Mouse (Mus musculus): ENCODE measurements around the gene Naa38. TPM values are rescaled to one million over a fixed set of nuclear protein-coding genes. Genes with fewer than 3 reads are reported as not detected.

The Naa38 gene
- polyA plus RNA-seq, 1 experiment: 69.8 TPM

DNA sequence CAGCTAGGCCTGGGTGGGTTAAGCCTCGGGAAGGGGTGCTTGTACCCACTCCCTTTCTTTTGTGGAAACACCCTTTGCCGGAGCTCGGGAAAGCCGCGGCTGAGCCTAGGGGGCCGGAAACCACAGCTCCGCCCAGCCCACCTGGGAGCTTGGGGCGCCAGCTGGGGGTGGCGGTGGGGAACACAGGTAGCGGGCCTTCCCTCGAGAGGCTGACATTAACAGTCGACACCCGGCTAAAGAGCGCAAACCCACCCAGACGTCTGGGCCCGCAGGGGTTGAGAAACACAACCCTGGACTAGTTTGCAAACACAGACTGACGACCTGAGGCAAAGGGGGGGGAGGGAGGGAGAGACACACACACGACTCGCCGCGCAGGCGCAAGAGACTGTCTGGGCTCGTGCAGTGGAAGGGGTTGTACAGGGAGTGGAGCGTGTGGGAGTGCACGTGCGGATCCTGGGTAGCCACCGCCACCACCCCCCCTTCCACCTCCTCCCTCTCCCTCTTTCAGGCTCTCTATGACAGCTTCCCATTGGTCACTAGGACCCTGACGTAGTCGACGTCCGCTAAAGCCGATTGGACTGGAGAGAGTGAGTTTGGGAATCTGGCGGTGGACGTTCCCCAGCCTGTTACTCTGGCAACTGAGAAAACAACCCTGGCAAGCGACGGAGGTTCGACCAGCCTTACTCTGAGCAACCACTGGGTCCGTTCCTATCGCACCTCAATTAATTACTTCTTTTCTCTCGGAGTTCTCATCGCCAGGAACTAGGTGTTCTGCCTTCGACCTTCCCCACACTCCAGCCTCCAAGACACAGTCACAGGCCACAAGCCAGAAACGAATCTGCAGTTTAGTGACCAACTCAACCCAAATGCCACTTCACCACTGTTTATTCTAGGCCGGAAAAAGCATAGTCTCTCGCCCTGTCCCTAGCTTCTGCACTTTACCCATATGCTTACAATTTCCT is 23.5 kb downstream of the Naa38 start:
- TF ChIP-seq POLR2A (IDR thresholded peaks at IDR 0.05; ENCODE audit: borderline replicate concordance, low read depth, low read length): no peak
- TF ChIP-seq CTCF (IDR thresholded peaks at IDR 0.05; ENCODE audit: low read depth, low read length): 0 out of 2 replicates have a peak, but pooled peaks have one; percentile 10
- H3K4me1 ChIP-seq (ENCODE audit: control insufficient read depth, insufficient read depth, low read length): peaks cover 29% of the 10 kb centered on the region
- H3K4me3 ChIP-seq (ENCODE audit: insufficient read depth, low read length): peak overlapping the region; percentile 67
- H3K27ac ChIP-seq (ENCODE audit: insufficient read depth, low read depth, low read length): peak overlapping the region; percentile 84

DNA sequence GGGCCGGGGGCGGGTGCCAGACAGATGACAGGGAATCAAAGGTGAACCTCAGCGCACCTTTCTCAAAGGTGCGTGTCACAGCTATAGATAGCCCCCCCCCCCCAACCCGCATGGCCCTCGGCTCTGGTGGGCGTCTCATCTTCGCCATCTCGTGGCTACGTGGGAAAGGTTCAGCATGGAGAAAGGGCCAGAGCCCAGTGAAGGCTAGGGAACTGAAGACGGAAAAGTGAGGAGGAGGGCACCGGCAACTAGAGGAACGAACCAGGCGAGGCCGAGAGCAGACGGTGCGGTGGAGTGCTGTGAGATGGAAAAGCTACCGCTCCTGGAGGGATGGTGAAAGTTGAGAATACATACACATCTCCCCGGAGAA is 24.1 kb downstream of the Naa38 start:
- Histone ChIP-seq H3K4me3 (ENCODE audit: insufficient read depth, low read length) (peak overlapping the region; percentile 48), H3K4me1 (ENCODE audit: control insufficient read depth, insufficient read depth, low read length) (peaks cover 29% of the 10 kb centered on the region), H3K27ac (ENCODE audit: insufficient read depth, low read depth, low read length) (no peak overlapping the region; the same call in 1 of the 2 replicates)
- no peak for TF ChIP-seq POLR2A (IDR thresholded peaks at IDR 0.05; ENCODE audit: borderline replicate concordance, low read depth, low read length)
- no peak for TF ChIP-seq CTCF (IDR thresholded peaks at IDR 0.05; ENCODE audit: low read depth, low read length)

DNA sequence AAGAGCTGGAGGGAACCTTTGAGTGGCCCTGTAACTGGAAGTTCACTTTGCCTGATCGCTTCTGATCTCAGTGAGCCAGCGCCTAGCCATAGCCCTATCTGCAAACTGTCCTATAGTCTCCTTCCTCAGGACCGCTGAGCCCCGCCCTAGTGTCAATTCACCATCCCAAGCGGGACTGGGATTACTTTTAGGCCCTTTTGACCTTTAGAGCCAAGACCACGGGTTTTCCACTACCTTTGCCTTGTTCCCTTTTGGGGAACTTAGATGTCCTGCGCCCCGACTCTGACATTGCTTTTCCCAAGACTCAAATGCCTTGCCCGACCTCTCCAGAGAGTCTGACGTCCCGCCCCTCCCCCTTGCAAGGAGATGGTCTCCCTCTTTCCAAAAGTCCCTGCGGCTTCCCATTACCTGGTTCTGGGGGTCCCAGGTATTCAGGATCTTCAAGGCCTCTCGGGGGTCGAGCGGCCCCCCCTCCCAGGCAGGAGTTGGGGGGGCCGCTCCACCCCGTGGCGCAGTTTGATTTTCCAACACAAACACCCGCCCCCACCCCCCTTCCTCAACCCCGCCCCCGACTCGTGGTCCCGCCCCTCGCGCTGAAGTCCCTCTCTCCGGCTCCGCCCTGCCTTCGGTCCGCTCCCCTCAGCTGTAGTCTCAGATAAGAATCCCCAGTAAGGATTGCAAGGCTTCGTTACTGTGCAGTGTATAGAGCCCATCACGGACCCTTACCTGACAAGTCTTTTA is 24.7 kb downstream of the Naa38 start:
- TF ChIP-seq CTCF (IDR thresholded peaks at IDR 0.05; ENCODE audit: low read depth, low read length) (no peak), POLR2A (IDR thresholded peaks at IDR 0.05; ENCODE audit: borderline replicate concordance, low read depth, low read length) (no peak)
- Histone ChIP-seq H3K27ac (ENCODE audit: insufficient read depth, low read depth, low read length) (no peak overlapping the region), H3K4me1 (ENCODE audit: control insufficient read depth, insufficient read depth, low read length) (peaks cover 26% of the 10 kb centered on the region), H3K4me3 (ENCODE audit: insufficient read depth, low read length) (peak overlapping the region; percentile 48)

- Histone ChIP-seq H3K4me1 (ENCODE audit: control insufficient read depth, insufficient read depth, low read length) (peaks cover 21% of the 10 kb centered on the region), H3K27ac (ENCODE audit: insufficient read depth, low read depth, low read length) (no peak overlapping the region), H3K4me3 (ENCODE audit: insufficient read depth, low read length) (peak overlapping the region; percentile 44)
- TF ChIP-seq CTCF (IDR thresholded peaks at IDR 0.05; ENCODE audit: low read depth, low read length) (no peak), POLR2A (IDR thresholded peaks at IDR 0.05; ENCODE audit: borderline replicate concordance, low read depth, low read length) (no peak)
Measured at GRCm38 (mm10) chr11:69420554-69421000, 25.3 kb downstream of the Naa38 start.

DNA sequence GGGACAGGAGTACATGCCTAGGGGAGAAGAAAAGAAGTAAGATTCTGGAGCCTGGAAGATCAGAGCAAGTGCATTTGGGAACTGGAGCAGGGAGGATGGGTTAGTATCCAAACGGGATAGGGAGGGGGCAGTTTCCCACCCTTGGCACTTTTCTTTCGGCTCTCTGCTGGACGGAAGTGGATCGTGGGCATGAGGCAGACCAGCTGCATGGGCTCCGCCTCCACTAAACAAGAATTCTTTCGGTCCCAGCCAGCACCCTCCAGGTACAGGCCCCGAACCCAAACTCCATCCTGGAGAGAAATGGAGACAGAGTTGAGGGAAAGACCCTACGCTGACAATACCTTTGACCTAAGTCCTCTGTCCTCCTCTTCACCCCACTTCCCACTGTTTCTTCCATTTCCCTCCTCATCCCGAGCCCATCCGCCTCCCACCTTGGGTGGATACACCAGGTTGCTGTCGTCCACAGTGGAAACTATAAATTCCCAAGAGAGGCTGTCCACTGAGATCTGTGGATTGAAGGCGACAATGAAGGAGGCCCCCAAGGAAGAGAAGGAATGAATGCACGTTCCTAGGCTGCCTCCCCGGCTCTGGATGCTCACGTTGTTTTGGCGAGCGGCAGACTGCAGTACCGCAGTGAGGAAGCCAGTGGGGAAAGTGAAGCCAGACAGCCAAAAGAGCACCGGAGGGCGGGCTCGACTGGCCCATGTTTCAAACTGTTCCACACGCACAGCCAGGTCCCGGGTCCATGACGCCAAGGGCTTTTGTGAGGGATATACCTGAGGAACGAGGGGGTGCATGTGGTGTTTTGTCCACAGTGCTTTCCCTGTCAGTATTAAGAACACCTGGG is 26.1 kb downstream of the Naa38 start:
- H3K27ac ChIP-seq (ENCODE audit: insufficient read depth, low read depth, low read length): no peak overlapping the region
- TF ChIP-seq CTCF (IDR thresholded peaks at IDR 0.05; ENCODE audit: low read depth, low read length) (no peak), POLR2A (IDR thresholded peaks at IDR 0.05; ENCODE audit: borderline replicate concordance, low read depth, low read length) (no peak)
- peaks cover 21% of the 10 kb centered on the region for H3K4me1 ChIP-seq (ENCODE audit: control insufficient read depth, insufficient read depth, low read length)
- H3K4me3 ChIP-seq (ENCODE audit: insufficient read depth, low read length): no peak overlapping the region

- Histone ChIP-seq H3K4me1 (ENCODE audit: control insufficient read depth, insufficient read depth, low read length) (peaks cover 16% of the 10 kb centered on the region), H3K4me3 (ENCODE audit: insufficient read depth, low read length) (no peak overlapping the region), H3K27ac (ENCODE audit: insufficient read depth, low read depth, low read length) (no peak overlapping the region)
- TF ChIP-seq CTCF (IDR thresholded peaks at IDR 0.05; ENCODE audit: low read depth, low read length) (no peak), POLR2A (IDR thresholded peaks at IDR 0.05; ENCODE audit: borderline replicate concordance, low read depth, low read length) (no peak)
Measured at GRCm38 (mm10) chr11:69422842-69423241, 27.6 kb downstream of the Naa38 start.

DNA sequence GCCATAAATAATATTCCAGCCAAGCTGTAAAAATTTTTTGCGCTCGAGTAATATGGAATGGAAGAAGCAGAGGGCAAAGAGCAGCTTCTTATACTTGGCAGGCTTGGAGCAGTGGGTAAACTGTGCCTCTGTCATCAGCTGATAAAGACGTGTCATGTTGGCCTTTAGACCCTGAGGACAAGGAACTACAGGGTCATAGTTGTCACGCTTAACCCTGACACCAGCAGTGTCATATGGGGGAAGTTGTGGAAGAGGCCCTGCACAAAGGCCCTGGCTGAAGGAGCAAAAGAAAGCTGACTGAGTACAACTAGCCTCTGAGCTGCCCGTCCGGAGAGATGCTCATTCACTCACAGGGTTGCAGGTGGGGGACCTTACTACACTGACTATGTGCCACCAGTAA is 28.6 kb downstream of the Naa38 start:
- TF ChIP-seq CTCF (IDR thresholded peaks at IDR 0.05; ENCODE audit: low read depth, low read length) (no peak), POLR2A (IDR thresholded peaks at IDR 0.05; ENCODE audit: borderline replicate concordance, low read depth, low read length) (no peak)
- H3K4me1 ChIP-seq (ENCODE audit: control insufficient read depth, insufficient read depth, low read length): peaks cover 22% of the 10 kb centered on the region

DNA sequence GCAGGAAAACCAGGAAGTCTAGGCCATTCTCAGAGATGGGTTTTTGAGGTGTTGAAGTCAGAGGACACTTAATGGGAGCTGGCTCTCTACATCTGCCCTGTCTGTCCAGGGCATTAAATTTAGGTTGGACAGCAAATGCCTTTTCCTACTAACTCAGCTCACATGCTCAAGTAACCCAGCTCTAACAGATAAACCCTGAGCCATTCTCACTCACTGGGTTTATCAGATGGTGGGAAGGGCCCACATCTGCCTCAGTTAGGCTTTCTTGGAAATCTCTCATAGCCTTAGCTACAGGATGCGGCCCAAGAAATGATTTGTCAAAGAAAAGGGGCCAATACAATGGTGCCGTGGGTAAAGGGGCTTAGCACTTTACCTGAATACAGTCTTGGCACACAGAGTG is 31.0 kb downstream of the Naa38 start:
- Histone ChIP-seq H3K27ac (ENCODE audit: insufficient read depth, low read depth, low read length) (no peak overlapping the region), H3K4me3 (ENCODE audit: insufficient read depth, low read length) (no peak overlapping the region), H3K4me1 (ENCODE audit: control insufficient read depth, insufficient read depth, low read length) (peaks cover 24% of the 10 kb centered on the region)
- no peak for TF ChIP-seq POLR2A (IDR thresholded peaks at IDR 0.05; ENCODE audit: borderline replicate concordance, low read depth, low read length)
- TF ChIP-seq CTCF (IDR thresholded peaks at IDR 0.05; ENCODE audit: low read depth, low read length): no peak

More for the DNA sequence above, 28.6 kb downstream of the Naa38 start:
- no peak overlapping the region for H3K27ac ChIP-seq (ENCODE audit: insufficient read depth, low read depth, low read length)
- H3K4me3 ChIP-seq (ENCODE audit: insufficient read depth, low read length): no peak overlapping the region

DNA sequence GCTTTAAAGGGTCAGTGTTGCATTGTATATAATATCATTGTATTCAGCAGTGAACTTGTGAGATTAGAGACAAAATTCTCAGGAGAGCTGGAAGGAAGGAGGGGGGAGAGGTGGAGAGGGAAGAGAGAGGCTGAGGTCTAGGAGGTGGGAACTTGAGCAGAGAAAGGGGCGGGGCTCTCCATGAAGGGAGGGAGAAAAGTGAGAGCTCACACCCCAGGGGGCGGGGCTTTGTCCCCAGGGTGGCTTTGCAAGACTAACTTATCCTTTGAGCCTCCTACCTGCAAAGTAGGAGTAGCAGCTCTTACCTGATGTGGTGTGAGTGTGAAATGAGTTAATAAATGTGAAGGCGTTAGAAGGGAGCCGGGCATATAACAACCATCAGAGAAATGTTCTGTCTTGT is 33.5 kb downstream of the Naa38 start:
- Histone ChIP-seq H3K4me1 (ENCODE audit: control insufficient read depth, insufficient read depth, low read length) (peaks cover 20% of the 10 kb centered on the region), H3K27ac (ENCODE audit: insufficient read depth, low read depth, low read length) (no peak overlapping the region), H3K4me3 (ENCODE audit: insufficient read depth, low read length) (no peak overlapping the region)
- TF ChIP-seq POLR2A (IDR thresholded peaks at IDR 0.05; ENCODE audit: borderline replicate concordance, low read depth, low read length) (no peak), CTCF (IDR thresholded peaks at IDR 0.05; ENCODE audit: low read depth, low read length) (no peak)
